Mouse (Mus musculus) c-Kit-negative CD71-positive TER-119-positive erythroid progenitor cells, embryonic 14.5 days (primary cell): ENCODE results near the gene Hjurp.
"Not testable (repeated sequence)": the region's sequence is repeated elsewhere in the genome, so short reads cannot be mapped to it uniquely, and the experiment has no call there.

Experiments used
- DNase-seq: peaks from one replicate; pipeline ENCODE4 v3.0.0-alpha.2; 2013; ENCODE audit warnings: low read depth, low spot score

Hjurp gene

GRCm38 (mm10) chr1:88224029-88224776 lies 53.2 kb downstream of the Hjurp start:
- no peak for DNase-seq

DNA sequence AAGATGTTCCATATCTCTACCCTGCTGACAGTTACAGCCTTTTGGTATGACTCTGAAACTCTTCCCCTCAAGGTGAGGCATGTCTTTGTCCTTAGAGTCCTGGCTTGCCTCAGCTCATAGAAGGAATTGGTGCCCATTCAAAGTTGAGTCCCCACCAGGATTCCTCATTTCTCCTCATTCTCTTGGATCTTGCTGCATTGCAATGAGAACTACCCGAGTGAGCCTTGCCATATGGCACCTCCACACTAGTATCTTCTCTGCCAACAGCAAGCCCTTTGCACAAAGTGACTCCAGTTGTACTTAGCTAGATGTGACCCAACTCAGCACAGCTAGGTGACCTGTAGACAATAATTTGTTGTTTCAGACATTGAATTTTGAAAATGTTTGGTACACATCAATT lies 53.8 kb downstream of the Hjurp start:
- DNase-seq, result no peak

DNA sequence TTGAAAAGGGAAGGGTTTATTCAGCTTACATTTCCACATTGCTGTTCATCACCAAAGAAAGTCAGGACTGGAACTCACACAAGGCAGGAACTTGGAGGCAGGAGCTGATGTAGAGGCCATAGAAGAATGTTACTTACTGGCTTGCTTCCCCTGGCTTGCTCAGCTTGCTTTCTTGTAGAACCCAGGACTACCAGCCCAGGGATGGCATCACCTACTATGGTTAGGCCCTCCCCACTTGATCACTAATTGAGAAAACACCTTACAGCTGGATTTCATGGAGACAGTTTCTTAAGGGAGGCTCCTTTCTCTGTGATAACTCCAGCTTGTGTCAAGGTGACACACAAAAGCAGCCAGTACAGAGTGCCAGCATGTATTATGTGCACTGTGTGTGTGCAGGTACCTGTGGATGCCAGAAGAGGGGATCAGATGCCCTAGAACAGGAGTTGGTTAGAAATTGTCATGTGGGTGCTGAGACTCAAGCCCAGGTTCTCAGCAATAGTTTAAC lies 54.4 kb downstream of the Hjurp start:
- DNase-seq, result not testable (repeated sequence)

GRCm38 (mm10) chr1:88222216-88222615 lies 55.2 kb downstream of the Hjurp start:
- DNase-seq, result no peak

DNA sequence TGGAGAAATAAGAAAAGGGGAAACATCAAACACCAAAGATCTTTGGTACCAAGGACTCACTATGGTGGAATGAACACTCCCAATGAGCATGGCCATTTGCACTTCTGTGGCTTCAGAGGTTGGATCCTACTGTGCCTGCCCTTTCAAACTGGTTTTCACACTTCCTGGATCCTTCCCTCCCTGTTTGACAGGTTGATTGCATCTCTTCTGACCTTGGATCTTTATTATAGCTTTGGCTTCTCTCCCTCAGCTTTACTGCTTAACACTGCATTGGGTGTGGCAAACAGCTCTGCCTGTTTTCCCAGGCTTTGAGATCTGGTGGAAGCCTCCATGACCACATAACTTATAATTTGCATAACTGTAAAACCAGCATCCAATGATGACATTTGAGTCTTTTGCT lies 57.1 kb downstream of the Hjurp start:
- DNase-seq, result no peak

- DNase-seq, result no peak
Measured at GRCm38 (mm10) chr1:88219054-88219453, 58.4 kb downstream of the Hjurp start.

DNA sequence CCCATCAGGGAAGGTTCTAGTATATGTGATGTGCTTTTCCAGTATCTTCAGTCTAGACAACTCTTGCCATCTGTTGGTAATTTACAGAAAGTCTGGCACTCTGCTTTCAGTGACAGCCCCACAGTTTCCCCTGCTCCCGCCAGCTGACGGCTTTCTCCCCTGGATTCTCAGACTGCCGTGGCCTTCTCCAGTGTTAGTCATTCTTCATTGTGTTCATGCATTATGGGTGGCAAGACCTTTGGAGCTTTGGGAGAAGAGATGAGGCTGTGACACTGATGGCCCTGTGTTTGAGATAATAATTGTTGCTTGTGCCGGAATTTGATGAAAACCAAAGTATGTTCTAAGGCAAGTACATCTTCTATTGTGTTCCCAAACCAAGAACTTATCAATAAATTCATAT lies 58.8 kb downstream of the Hjurp start:
- no peak for DNase-seq

DNA sequence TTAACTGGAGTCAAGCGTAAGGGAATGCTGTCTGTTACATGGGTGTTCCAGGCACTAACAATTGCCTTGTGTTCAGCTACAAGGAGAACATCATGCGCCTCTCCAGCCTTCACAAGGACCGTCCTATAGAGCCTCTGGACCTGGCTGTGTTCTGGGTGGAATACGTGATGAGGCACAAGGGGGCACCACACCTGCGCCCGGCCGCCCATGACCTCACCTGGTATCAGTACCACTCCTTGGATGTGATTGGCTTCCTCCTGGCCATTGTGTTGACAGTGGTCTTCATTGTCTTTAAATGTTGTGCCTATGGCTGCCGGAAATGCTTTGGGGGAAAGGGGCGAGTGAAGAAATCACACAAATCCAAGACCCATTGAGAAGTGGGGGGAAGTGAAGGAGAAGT lies 59.4 kb downstream of the Hjurp start:
- DNase-seq, result no peak

DNA sequence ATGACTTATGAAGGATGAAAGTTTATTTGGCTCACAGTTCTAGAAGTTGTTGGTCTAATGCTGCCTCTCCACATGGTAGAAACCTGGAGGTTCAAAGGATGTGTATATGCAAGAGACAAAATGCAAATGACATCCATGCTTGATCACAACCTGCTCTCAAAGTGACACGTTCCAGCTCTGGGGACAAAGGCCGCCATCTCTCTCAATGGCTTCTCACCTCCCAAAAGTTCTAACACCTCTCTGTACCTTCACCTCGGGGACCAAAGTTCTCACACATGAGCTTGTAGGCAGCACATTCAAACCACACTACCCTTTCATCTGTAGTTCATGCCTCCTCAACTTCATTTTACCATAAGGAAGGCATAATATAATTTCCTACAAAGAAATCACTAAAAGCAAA lies 59.9 kb downstream of the Hjurp start:
- no peak for DNase-seq

GRCm38 (mm10) chr1:88217144-88217543 lies 60.3 kb downstream of the Hjurp start:
- DNase-seq, result no peak

- DNase-seq, result no peak
Measured at GRCm38 (mm10) chr1:88216551-88216950, 60.9 kb downstream of the Hjurp start.

- DNase-seq, result no peak
Measured at GRCm38 (mm10) chr1:88215466-88216380, 61.7 kb downstream of the Hjurp start.

GRCm38 (mm10) chr1:88214462-88214952 lies 62.9 kb downstream of the Hjurp start:
- DNase-seq, result no peak

DNA sequence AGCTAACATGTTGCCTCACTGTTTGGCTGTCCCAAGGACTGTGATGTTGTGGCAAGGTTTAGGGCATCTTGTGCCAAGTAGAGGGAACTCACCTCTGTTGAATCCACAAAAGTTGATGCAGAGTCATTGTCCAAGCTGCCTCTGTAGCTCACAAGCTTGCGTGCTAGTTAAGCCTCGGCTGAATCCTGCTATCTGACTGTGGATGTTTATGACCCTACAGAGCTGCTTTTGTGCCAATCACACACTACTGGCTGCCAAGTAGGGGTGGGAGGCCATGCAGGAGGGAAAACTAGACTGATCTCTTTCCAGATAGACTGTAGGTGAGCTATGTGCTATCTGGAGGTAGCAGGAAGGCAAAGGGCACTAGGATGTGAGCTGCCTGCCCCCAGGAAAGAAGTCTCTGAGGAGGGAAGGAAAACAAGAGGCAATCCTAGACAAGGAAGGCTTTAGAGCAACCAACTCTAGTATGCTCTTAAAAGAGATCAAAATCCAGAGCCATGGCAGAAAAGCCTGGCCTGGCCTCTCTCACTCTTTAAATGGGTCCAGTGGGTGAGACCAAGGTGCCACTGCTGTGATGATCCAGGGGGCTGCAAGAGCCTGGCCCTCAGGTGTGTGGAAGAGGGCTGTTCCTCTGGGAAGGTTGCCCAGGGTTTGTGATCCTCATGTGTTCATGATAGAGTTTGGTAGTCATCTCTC lies 63.5 kb downstream of the Hjurp start:
- no peak for DNase-seq

DNA sequence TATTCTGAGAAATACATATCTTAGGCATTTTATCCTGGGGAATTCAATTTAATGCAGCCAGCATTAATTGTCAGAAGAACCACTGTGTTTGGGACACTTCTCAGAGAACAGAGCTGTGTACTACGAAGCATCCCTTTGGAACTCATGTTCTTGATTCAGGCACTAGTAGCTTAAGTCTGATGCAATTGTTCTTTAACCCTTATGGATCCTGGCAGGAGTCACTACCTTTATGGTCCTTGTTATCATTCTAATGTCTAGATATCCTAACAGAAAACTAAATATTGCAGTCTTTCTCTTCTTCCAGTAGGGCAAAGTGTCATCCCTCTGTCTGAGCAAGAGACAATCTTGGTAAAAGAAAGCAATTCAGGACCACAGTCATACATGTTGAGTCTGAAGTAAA lies 64.4 kb downstream of the Hjurp start:
- DNase-seq, result no peak
